Mouse (Mus musculus): ENCODE results near the gene Khk.

Gene Khk

GRCm38 (mm10) chr5:30968416-30968815, 47.2 kb downstream of the Khk start, which contains the start of gene Tcf23:
Tcf23 (plus strand) TSS chr5:30968662.
- DNase-seq (ENCODE audit: extremely low spot score, low spot score) = no peak

GRCm38 (mm10) chr5:30969440-30969839, 48.2 kb downstream of the Khk start:
- DNase-seq (ENCODE audit: extremely low spot score, low spot score) = no peak

GRCm38 (mm10) chr5:30974870-30975656, 53.8 kb downstream of the Khk start:
- no peak for DNase-seq (ENCODE audit: extremely low spot score, low spot score)
